Mouse (Mus musculus): ENCODE results near the gene Wfdc8. TPM values are rescaled to one million over a fixed set of nuclear protein-coding genes. Genes with fewer than 3 reads are reported as not detected.

Gene Wfdc8
- total and polyA plus RNA-seq, 3 experiments, result not detected

DNA sequence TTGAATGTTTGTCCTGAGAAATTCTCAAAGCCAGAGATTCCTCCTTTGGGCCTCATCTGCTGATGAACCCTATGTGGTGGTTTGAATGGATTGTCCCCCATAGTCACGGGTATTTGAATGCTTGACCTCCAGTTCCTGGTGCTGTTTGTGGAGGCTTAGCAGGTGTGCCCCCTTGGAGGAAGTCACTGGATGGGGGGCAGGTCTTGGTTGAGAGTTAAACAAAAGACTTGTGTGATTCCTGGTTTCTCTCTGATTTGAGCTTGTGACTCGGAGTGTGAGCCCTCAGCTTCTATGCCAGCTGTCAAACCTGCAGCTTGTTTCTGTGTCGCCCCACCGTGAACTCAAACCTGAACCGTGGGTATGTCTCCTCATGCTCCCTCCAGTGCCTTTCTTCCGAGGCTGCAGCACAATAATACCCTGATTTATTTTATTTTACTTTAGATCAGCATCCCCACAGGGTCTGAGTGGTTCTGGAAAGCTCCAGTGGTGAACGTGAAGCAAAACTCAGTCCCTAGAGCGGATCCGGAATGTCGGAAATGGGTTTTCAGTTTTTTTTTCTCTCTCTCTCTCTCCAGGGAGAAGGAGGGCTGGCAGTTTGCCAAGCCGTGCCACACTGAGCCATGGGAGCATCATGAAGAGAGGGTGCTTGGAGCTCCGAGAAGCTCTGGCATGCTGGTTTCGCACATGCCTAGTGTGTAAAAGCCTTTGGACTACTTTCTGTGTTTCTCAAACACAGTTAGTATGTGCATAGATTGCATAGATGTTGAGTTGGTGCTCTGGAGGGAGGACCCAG, 28.7 kb upstream of the Wfdc8 start:
- H3K9me3 ChIP-seq (replicated peaks; ENCODE audit: low read length), result peaks cover 13% of the 10 kb centered on the region
- H3K9ac ChIP-seq (ENCODE audit: insufficient read depth, low read depth), result no peak overlapping the region
- no peak for DNase-seq (ENCODE audit: extremely low read depth)
- no peaks in the 10 kb centered on the region for H3K36me3 ChIP-seq (replicated peaks in 1 of 2; ENCODE audit: control insufficient read depth in 1 of 2, insufficient read depth in 1 of 2, low read length in 1 of 2)
- dilution Hi-C loops (cut with MboI; ENCODE audit: extremely low pct_ligation_motif_present, extremely low pct_unique_long_range_greater_than_20kb, low sequenced_read_pairs), result no loop called here
- no peak overlapping the region for H3K27ac ChIP-seq (ENCODE audit: insufficient read depth, low read depth)
- no peak overlapping the region for H3K4me3 ChIP-seq (replicated peaks in 1 of 3; ENCODE audit: low read depth in 2 of 3, low read length in 2 of 3, poor library complexity in 1 of 3)
- TF ChIP-seq E2F4 (IDR thresholded peaks at IDR 0.05; ENCODE audit: insufficient replicate concordance, low read depth, low read length), result no peak
- TF ChIP-seq ETS1 (conservative IDR thresholded peaks at IDR 0.05; ENCODE audit: low read depth, low read length), result no peak
- TF ChIP-seq MAFK (IDR thresholded peaks at IDR 0.05; ENCODE audit: insufficient replicate concordance, low read length), result no peak
- TF ChIP-seq ZMIZ1 (IDR thresholded peaks at IDR 0.05; ENCODE audit: low read depth, low read length), result no peak
- H3K27me3 ChIP-seq (replicated peaks), result peaks cover 70% of the 10 kb centered on the region
- no peaks in the 10 kb centered on the region for H3K79me2 ChIP-seq (replicated peaks; ENCODE audit: control insufficient read depth, extremely low read depth, insufficient read depth, poor library complexity, severe bottlenecking)
- in situ Hi-C loops (cut with MboI; ENCODE audit: low pct_ligation_motif_present, low pct_unique_long_range_greater_than_20kb, low sequenced_read_pairs), result no loop called here
- H3K4me2 ChIP-seq (ENCODE audit: insufficient read depth, low read depth, poor library complexity, severe bottlenecking), result no peak overlapping the region
- H3K4me1 ChIP-seq (ENCODE audit: control insufficient read depth in 1 of 2, insufficient read depth in 2 of 2), result no peaks in the 10 kb centered on the region

DNA sequence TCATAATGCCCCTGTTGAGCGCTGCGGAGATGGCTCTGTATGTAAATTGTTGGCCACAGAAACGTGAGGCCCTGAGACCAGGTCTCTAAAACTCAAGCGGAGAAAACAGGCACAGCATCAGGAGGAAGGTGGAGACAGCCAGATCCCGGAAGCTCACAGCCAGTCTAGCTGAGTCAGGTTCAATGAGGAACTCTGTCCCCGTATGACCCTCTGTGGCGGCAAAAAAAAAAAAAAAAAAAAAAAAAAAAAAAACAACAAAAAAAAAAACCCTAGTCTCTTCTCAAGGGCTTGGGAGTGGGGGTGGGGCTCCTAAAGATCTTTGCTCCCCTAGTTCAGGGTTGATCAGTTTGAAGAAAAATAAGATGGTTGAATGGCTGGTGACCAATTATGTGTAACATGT, 27.7 kb upstream of the Wfdc8 start:
- H3K36me3 ChIP-seq (replicated peaks in 1 of 2; ENCODE audit: control insufficient read depth in 1 of 2, insufficient read depth in 1 of 2, low read length in 1 of 2), result no peaks in the 10 kb centered on the region
- no peaks in the 10 kb centered on the region for H3K4me1 ChIP-seq (ENCODE audit: control insufficient read depth in 1 of 2, insufficient read depth in 2 of 2)
- no peak overlapping the region for H3K27ac ChIP-seq (ENCODE audit: insufficient read depth, low read depth)
- no peak overlapping the region for H3K9ac ChIP-seq (ENCODE audit: insufficient read depth, low read depth)
- DNase-seq (ENCODE audit: extremely low read depth), result no peak
- H3K4me2 ChIP-seq (ENCODE audit: insufficient read depth, low read depth, poor library complexity, severe bottlenecking), result no peak overlapping the region
- H3K79me2 ChIP-seq (replicated peaks; ENCODE audit: control insufficient read depth, extremely low read depth, insufficient read depth, poor library complexity, severe bottlenecking), result no peaks in the 10 kb centered on the region
- in situ Hi-C loops (cut with MboI; ENCODE audit: low pct_ligation_motif_present, low pct_unique_long_range_greater_than_20kb, low sequenced_read_pairs), result no loop called here
- peaks cover 68% of the 10 kb centered on the region for H3K27me3 ChIP-seq (replicated peaks)
- dilution Hi-C loops (cut with MboI; ENCODE audit: extremely low pct_ligation_motif_present, extremely low pct_unique_long_range_greater_than_20kb, low sequenced_read_pairs), result no loop called here
- peaks cover 9% of the 10 kb centered on the region for H3K9me3 ChIP-seq (replicated peaks; ENCODE audit: low read length)
- TF ChIP-seq ETS1 (conservative IDR thresholded peaks at IDR 0.05; ENCODE audit: low read depth, low read length) (no peak), USF1 (IDR thresholded peaks at IDR 0.05; ENCODE audit: low read depth, low read length) (no peak), ZNF384 (IDR thresholded peaks at IDR 0.05; ENCODE audit: low read depth, low read length) (peak; percentile 69), JUN (IDR thresholded peaks at IDR 0.05; ENCODE audit: insufficient read depth, low read depth, low read length) (no peak), BHLHE40 (IDR thresholded peaks at IDR 0.05; ENCODE audit: low read depth, low read length) (no peak), ZC3H11A (IDR thresholded peaks at IDR 0.05; ENCODE audit: low read depth, low read length) (no peak), USF2 (conservative IDR thresholded peaks at IDR 0.05; ENCODE audit: low read depth, low read length) (no peak), MAFK (IDR thresholded peaks at IDR 0.05; ENCODE audit: insufficient replicate concordance, low read length) (no peak)
- H3K4me3 ChIP-seq (replicated peaks in 1 of 3; ENCODE audit: low read depth in 2 of 3, low read length in 2 of 3, poor library complexity in 1 of 3), result no peak overlapping the region

DNA sequence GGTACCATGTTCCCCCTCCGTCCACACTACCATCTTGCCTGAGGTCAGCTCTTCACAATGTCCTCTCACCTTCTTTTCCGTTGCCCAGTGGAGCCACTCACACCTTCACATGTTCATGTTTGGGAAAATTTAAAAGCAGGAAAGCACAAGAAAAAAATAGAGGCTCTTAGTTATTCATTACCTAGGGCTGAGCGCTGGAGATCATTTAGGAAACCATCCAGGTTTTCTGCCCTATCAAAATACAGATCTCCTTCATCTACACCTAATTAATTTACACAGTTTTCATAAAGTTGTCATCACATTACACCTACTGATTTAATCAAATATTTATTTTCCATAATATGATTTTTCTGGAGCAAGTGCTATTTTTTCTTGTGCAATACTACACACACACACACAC, 25.3 kb upstream of the Wfdc8 start, which contains the start of gene Wfdc16:
Wfdc16 (minus strand) TSS at position 101 of the 400 bp plus-strand sequence.
- dilution Hi-C loops (cut with MboI; ENCODE audit: extremely low pct_ligation_motif_present, extremely low pct_unique_long_range_greater_than_20kb, low sequenced_read_pairs), result no loop called here
- TF ChIP-seq SMC3 (IDR thresholded peaks at IDR 0.05; ENCODE audit: low read depth, low read length) (no peak), EP300 (IDR thresholded peaks at IDR 0.05; ENCODE audit: low read length) (no peak), USF1 (IDR thresholded peaks at IDR 0.05; ENCODE audit: low read depth, low read length) (no peak), USF2 (conservative IDR thresholded peaks at IDR 0.05; ENCODE audit: low read depth, low read length) (no peak), JUND (conservative IDR thresholded peaks at IDR 0.05; ENCODE audit: low read depth, low read length) (no peak), E2F4 (IDR thresholded peaks at IDR 0.05; ENCODE audit: insufficient replicate concordance, low read depth, low read length) (no peak)

More for the DNA sequence above, 25.3 kb upstream of the Wfdc8 start, which contains the start of gene Wfdc16:
- H3K4me1 ChIP-seq (ENCODE audit: control insufficient read depth in 1 of 2, insufficient read depth in 2 of 2), result no peaks in the 10 kb centered on the region
- H3K27me3 ChIP-seq (replicated peaks), result peaks cover 71% of the 10 kb centered on the region
- peaks cover 7% of the 10 kb centered on the region for H3K9me3 ChIP-seq (replicated peaks; ENCODE audit: low read length)
- in situ Hi-C loops (cut with MboI; ENCODE audit: low pct_ligation_motif_present, low pct_unique_long_range_greater_than_20kb, low sequenced_read_pairs), result no loop called here
- H3K9ac ChIP-seq (ENCODE audit: insufficient read depth, low read depth), result no peak within 1 kb of the TSS
- H3K79me2 ChIP-seq (replicated peaks; ENCODE audit: control insufficient read depth, extremely low read depth, insufficient read depth, poor library complexity, severe bottlenecking), result no peaks in the 10 kb centered on the region
- no peak within 1 kb of the TSS for H3K27ac ChIP-seq (ENCODE audit: insufficient read depth, low read depth)
- DNase-seq (ENCODE audit: extremely low read depth), result no peak
- H3K4me2 ChIP-seq (ENCODE audit: insufficient read depth, low read depth, poor library complexity, severe bottlenecking), result no peak within 1 kb of the TSS
- H3K36me3 ChIP-seq (replicated peaks in 1 of 2; ENCODE audit: control insufficient read depth in 1 of 2, insufficient read depth in 1 of 2, low read length in 1 of 2), result no peaks in the 10 kb centered on the region
- no peak within 1 kb of the TSS for H3K4me3 ChIP-seq (replicated peaks in 1 of 3; ENCODE audit: low read depth in 2 of 3, low read length in 2 of 3, poor library complexity in 1 of 3)

Data from CH12.LX (cell line).